Mouse (Mus musculus): Measurements from ENCODE around the gene Nphp3.

- TF ChIP-seq ZC3H11A (IDR thresholded peaks at IDR 0.05; ENCODE audit: borderline replicate concordance, low read depth, low read length) (no peak), CHD2 (IDR thresholded peaks at IDR 0.05; ENCODE audit: low read depth, low read length) (no peak), ZNF384 (IDR thresholded peaks at IDR 0.05; ENCODE audit: low read depth, low read length) (no peak)
Measured at GRCm38 (mm10) chr9:104043676-104044075, 41.3 kb downstream of the Nphp3 start.

Data from ES-E14 (cell line).